Mouse (Mus musculus): Measurements from ENCODE around the gene Cd207. TPM values are rescaled to one million over a fixed set of nuclear protein-coding genes. Genes with fewer than 3 reads are reported as not detected.
"Not testable (repeated sequence)": the region's sequence is repeated elsewhere in the genome, so short reads cannot be mapped to it uniquely, and the experiment has no call there.

Gene Cd207
- polyA plus RNA-seq, 1 experiment from 2014 or later, result not detected

DNA sequence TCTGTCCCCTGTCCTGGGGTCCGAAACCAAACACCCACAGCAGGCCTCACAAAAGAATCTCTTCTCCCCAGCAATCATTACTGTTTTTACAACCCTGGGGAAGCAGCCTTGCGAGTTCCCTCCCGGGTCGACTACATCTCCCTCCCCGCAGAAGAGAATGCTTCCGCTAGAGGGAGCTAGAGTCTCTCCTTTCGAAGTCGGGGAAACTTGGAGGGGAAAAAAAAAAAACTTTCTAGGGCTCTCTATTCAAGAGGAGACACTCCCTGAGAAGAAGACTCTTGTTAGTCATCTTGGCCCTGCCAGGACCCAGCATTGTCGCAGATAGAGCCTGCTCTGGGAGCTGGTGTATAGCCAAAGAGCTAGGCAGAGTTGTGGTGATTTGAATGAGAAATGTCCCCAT lies 16.2 kb upstream of the Cd207 start:
- Histone ChIP-seq H3K4me3 (replicated peaks) (no peak overlapping the region), H3K9ac (replicated peaks) (no peak overlapping the region), H3K4me2 (no peak overlapping the region), H3K27ac (replicated peaks) (no peak overlapping the region), H3K36me3 (no peaks in the 10 kb centered on the region), H3K4me1 (peaks cover 8% of the 10 kb centered on the region), H3K9me3 (replicated peaks) (no peaks in the 10 kb centered on the region), H3K27me3 (replicated peaks) (peaks cover 96% of the 10 kb centered on the region)
- under 1% methylated on average over 9 of the region's 9 CpGs for WGBS
- no peak for ATAC-seq (ENCODE audit: low FRiP score)

DNA sequence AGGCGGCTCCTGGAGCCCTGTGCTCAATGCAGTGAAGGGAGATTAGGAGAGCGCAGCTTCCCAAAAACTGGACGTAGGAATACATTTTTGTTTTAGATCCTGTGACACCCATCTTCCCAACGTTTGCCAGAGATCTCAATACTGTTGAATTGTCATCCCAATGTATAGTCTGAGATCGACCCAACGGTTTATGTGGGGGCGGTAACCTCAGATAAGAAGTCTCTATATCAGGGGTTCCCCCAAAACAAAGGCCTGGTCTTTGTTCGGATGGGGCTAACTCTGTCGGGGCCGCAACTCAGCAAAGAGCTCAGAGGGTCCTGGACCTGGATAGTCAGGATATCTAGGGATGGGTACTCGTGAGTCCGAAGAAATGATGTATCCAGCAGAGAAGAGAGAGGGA lies 15.3 kb upstream of the Cd207 start:
- no peak overlapping the region for H3K4me2 ChIP-seq
- WGBS, result 2% methylated on average over 12 of the region's 12 CpGs
- peaks cover 92% of the 10 kb centered on the region for H3K27me3 ChIP-seq (replicated peaks)
- H3K27ac ChIP-seq (replicated peaks), result no peak overlapping the region
- H3K9me3 ChIP-seq (replicated peaks), result no peaks in the 10 kb centered on the region
- no peak overlapping the region for H3K4me3 ChIP-seq (replicated peaks)
- ATAC-seq (ENCODE audit: low FRiP score), result no peak
- H3K9ac ChIP-seq (replicated peaks), result no peak overlapping the region
- peaks cover 8% of the 10 kb centered on the region for H3K4me1 ChIP-seq
- H3K36me3 ChIP-seq, result no peaks in the 10 kb centered on the region

DNA sequence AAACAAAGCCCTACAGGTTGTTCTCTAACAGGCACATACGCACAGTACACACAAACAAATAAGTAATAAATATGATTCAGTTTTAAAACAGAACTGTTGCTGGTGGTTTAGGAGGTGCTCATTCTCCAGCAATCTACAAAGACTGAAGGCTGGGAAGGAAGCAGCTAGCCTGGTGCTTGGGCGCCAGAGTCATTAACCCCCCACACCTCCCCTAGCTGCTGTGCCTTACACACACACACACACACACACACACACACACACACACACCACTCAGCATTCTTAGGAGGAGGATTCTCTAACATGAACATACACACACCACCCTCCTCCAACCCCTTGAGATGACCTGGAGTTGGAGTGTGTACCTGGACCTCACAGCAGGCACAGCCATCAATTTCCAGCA lies 13.3 kb upstream of the Cd207 start:
- 66% methylated on average over 2 of the region's 2 CpGs for WGBS
- no peak overlapping the region for H3K4me3 ChIP-seq (replicated peaks)
- no peaks in the 10 kb centered on the region for H3K36me3 ChIP-seq
- no peak for ATAC-seq (ENCODE audit: low FRiP score)
- H3K4me2 ChIP-seq, result no peak overlapping the region
- H3K27ac ChIP-seq (replicated peaks), result no peak overlapping the region
- H3K27me3 ChIP-seq (replicated peaks), result peaks cover 85% of the 10 kb centered on the region
- H3K9ac ChIP-seq (replicated peaks), result no peak overlapping the region
- H3K9me3 ChIP-seq (replicated peaks), result no peaks in the 10 kb centered on the region
- peaks cover 8% of the 10 kb centered on the region for H3K4me1 ChIP-seq

DNA sequence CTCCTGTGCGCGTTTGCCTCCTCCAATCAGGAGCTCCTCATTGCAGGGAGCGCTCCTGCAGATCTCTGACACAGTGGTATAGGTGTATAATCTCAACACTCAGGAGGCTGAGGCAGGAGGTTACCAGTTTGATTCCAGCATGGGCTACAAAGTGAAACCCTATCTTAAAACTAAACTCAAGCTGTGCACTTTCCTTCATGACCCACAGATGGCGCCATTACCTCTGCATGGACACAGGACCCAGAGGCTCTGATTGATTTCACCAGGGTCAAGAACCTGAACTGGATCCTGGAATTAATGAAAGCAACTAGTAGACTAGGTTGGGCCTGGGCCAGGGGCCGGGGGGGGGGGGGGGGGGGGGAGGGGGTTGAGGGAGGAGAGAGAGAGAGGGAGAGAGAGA lies 12.6 kb upstream of the Cd207 start:
- no peak overlapping the region for H3K4me3 ChIP-seq (replicated peaks)
- peaks cover 8% of the 10 kb centered on the region for H3K4me1 ChIP-seq
- H3K27ac ChIP-seq (replicated peaks), result no peak overlapping the region
- no peaks in the 10 kb centered on the region for H3K36me3 ChIP-seq
- H3K4me2 ChIP-seq, result no peak overlapping the region
- ATAC-seq (ENCODE audit: low FRiP score), result no peak
- no peaks in the 10 kb centered on the region for H3K9me3 ChIP-seq (replicated peaks)
- 20% methylated on average over 4 of the region's 5 CpGs for WGBS
- peaks cover 84% of the 10 kb centered on the region for H3K27me3 ChIP-seq (replicated peaks)
- no peak overlapping the region for H3K9ac ChIP-seq (replicated peaks)

DNA sequence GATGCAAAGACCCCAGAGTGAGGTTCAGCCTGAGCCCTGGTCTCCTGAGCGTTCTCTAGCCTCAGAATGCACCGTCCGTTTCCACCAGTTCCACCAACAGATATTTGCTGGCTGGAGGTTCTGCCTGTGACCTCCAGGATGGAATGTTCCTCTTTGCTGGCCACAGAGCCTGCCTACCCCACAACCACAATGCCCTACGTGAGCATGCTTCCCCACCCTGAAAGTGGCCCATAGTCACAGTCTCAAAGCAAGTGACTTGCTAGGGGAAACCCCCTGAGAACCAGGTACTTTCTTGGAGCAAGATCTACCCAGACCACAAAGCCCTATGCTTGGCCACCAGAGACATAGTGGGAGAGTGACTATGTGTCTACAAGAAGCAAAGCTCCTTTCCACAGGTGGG lies 11.7 kb upstream of the Cd207 start:
- ATAC-seq (ENCODE audit: low FRiP score), result no peak
- peaks cover 75% of the 10 kb centered on the region for H3K27me3 ChIP-seq (replicated peaks)
- no peak overlapping the region for H3K9ac ChIP-seq (replicated peaks)
- H3K9me3 ChIP-seq (replicated peaks), result no peaks in the 10 kb centered on the region
- H3K36me3 ChIP-seq, result no peaks in the 10 kb centered on the region
- H3K4me3 ChIP-seq (replicated peaks), result no peak overlapping the region
- H3K27ac ChIP-seq (replicated peaks), result no peak overlapping the region
- WGBS, result 82% methylated on average over 4 of the region's 4 CpGs
- H3K4me2 ChIP-seq, result no peak overlapping the region
- peaks cover 8% of the 10 kb centered on the region for H3K4me1 ChIP-seq

DNA sequence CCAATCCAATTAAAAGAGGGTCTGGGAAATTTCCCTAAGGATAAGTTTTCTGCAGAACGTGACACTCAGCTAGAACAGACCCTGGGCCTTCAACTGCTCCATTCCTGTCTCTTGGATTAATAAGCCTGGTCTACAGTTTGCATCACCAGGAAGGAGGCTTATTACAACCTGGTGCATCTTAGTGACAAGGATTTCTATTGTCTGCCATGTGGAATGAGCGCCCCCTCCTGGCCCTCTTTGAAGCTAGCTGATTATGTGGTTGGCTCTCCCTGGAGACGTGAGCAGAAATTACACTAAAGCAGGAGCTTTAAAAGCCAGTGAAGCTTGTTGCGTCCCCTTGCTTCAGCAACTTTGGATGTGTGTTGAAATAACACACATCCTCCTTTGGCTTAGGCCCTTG lies 4.3 kb downstream of the Cd207 start:
- no peaks in the 10 kb centered on the region; the same call in 1 of the 2 replicates for H3K4me1 ChIP-seq
- no peaks in the 10 kb centered on the region for H3K36me3 ChIP-seq
- no peak for ATAC-seq (ENCODE audit: low FRiP score)
- no peak overlapping the region for H3K4me3 ChIP-seq (replicated peaks)
- no peak overlapping the region for H3K27ac ChIP-seq (replicated peaks)
- no peak overlapping the region for H3K9ac ChIP-seq (replicated peaks)
- WGBS, result 6% methylated on average over 4 of the region's 4 CpGs
- H3K4me2 ChIP-seq, result no peak overlapping the region
- peaks cover 14% of the 10 kb centered on the region for H3K27me3 ChIP-seq (replicated peaks)
- H3K9me3 ChIP-seq (replicated peaks), result no peaks in the 10 kb centered on the region

DNA sequence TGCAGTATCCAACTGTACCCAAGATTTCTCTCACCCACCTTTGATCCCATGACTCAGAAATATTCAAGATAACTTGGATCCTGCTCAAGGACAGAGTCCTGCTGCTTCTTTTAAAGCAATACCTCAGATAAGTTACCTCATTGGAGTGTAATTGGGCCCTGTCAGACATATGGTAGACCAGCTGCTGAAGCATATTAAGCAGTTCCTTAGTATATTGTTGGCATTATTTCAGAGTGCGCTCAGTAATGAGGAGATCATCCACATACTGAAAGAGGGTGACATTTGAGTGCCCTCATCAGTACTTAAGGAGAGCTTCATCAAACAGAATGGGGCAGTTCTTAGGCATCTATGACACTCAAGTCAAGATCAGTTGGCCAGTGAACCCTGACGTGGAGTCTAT lies 12.6 kb downstream of the Cd207 start:
- H3K4me2 ChIP-seq, result no peak overlapping the region
- H3K27me3 ChIP-seq (replicated peaks), result no peaks in the 10 kb centered on the region
- H3K9me3 ChIP-seq (replicated peaks), result no peaks in the 10 kb centered on the region
- no peak overlapping the region for H3K4me3 ChIP-seq (replicated peaks)
- H3K36me3 ChIP-seq, result no peaks in the 10 kb centered on the region
- H3K4me1 ChIP-seq, result no peaks in the 10 kb centered on the region
- WGBS, result 89% methylated on average over 2 of the region's 2 CpGs
- no peak for ATAC-seq (ENCODE audit: low FRiP score)
- no peak overlapping the region for H3K27ac ChIP-seq (replicated peaks)
- no peak overlapping the region for H3K9ac ChIP-seq (replicated peaks)

DNA sequence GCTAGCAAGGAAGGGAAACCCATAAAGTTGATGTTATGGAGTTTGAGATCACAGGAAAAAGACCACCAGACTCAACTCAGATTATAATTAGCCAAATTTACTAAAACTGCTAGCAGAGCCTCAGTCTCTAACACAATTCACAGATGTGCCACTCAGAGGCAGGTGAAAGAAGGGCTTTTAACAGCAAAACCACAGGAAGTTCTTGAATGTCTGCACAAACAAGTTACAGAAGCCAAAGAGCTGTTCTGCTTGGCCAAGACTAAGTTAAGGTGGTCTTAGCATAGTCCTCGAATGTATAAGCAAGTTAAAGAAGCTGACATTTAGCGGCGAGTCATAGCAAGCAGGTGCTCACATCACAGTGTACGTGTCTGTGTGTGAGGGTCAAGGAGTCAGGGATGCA lies 16.8 kb downstream of the Cd207 start:
- ATAC-seq (ENCODE audit: low FRiP score), result no peak
- no peaks in the 10 kb centered on the region for H3K27me3 ChIP-seq (replicated peaks)
- H3K4me1 ChIP-seq, result no peaks in the 10 kb centered on the region
- H3K9ac ChIP-seq (replicated peaks), result no peak overlapping the region
- WGBS, result 77% methylated on average over 4 of the region's 4 CpGs
- no peak overlapping the region for H3K4me2 ChIP-seq
- no peaks in the 10 kb centered on the region for H3K9me3 ChIP-seq (replicated peaks)
- H3K36me3 ChIP-seq, result no peaks in the 10 kb centered on the region
- no peak overlapping the region for H3K27ac ChIP-seq (replicated peaks)
- no peak overlapping the region for H3K4me3 ChIP-seq (replicated peaks)

DNA sequence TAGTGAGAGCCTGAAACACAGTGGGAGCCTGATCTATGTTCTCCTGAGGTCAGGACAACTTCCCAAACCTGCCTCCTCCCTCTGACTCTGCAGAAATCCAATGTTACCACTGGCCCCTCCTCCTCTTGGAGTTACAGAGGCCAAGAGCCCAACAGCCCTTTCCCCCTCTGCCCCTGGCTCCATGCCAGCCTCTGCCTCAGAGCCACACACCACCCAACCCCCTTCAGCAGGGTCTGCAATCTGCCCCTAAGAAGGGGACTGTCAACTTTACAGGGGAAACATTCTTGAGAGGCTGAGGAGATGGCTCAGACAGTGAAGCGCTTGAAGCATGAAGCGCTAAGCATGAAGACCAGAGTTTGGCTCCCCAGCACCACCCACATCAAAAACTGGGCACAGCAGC lies 21.6 kb downstream of the Cd207 start, which contains the start of gene Clec4f:
TSS of gene Clec4f (minus strand) at position 101 of the 400 bp plus-strand sequence.
- 97% methylated on average over 2 of the region's 2 CpGs for WGBS
- no peak within 1 kb of the TSS for H3K9ac ChIP-seq (replicated peaks)
- H3K27ac ChIP-seq (replicated peaks), result no peak within 1 kb of the TSS
- no peak within 1 kb of the TSS for H3K4me2 ChIP-seq
- ATAC-seq (ENCODE audit: low FRiP score), result no peak
- H3K36me3 ChIP-seq, result no peaks in the 10 kb centered on the region
- no peak within 1 kb of the TSS for H3K4me3 ChIP-seq (replicated peaks)
- no peaks in the 10 kb centered on the region for H3K4me1 ChIP-seq
- H3K27me3 ChIP-seq (replicated peaks), result no peaks in the 10 kb centered on the region
- no peaks in the 10 kb centered on the region for H3K9me3 ChIP-seq (replicated peaks)

DNA sequence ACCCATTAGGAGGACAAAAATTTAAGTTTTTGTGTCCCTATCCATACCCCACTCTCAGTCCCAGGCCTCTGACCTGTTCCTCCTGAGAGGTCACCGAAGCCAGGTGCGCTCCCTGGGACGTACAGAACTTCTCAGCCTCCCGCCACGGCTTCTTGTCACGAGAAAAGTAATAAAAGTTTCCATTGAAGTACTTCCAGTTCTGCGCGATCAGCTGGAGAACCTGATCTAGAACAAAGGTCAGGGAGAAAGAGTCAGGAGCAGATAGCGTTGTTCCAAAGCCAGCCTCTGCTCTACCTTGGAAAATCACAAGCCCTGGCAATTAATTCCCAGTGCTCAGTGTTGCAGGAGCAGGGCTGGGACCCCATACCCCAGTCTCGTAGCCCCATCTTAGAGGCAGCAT lies 30.9 kb downstream of the Cd207 start:
- H3K9ac ChIP-seq (replicated peaks), result no peak overlapping the region
- no peaks in the 10 kb centered on the region for H3K27me3 ChIP-seq (replicated peaks)
- H3K4me1 ChIP-seq, result no peaks in the 10 kb centered on the region
- H3K27ac ChIP-seq (replicated peaks), result no peak overlapping the region
- 90% methylated on average over 10 of the region's 10 CpGs for WGBS
- no peak overlapping the region for H3K4me2 ChIP-seq
- H3K9me3 ChIP-seq (replicated peaks), result no peaks in the 10 kb centered on the region
- no peak for ATAC-seq (ENCODE audit: low FRiP score)
- no peak overlapping the region for H3K4me3 ChIP-seq (replicated peaks)
- no peaks in the 10 kb centered on the region for H3K36me3 ChIP-seq

DNA sequence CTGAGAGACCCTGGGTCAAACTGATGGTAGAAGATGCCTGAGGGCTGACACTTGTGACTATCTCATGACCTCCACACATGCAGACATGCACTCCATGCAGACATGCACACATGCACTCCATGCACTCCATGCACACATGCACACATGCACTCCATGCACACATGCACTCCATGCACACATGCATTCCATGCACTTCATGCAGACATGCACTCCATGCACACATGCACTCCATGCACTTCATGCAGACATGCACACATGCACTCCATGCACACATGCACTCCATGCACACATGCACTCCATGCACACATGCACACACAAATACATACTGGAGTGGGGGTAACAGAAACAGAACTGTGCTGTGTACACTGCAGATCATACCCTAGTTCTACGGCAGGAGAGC lies 42.3 kb downstream of the Cd207 start:
- H3K4me2 ChIP-seq, result no peak overlapping the region
- no peaks in the 10 kb centered on the region for H3K36me3 ChIP-seq
- 81% methylated on average over 1 of the region's 1 CpGs for WGBS
- H3K9me3 ChIP-seq (replicated peaks), result no peaks in the 10 kb centered on the region
- H3K4me3 ChIP-seq (replicated peaks), result no peak overlapping the region
- no peak overlapping the region for H3K9ac ChIP-seq (replicated peaks)
- no peaks in the 10 kb centered on the region for H3K27me3 ChIP-seq (replicated peaks)
- no peak for ATAC-seq (ENCODE audit: low FRiP score)
- no peak overlapping the region for H3K27ac ChIP-seq (replicated peaks)
- H3K4me1 ChIP-seq, result no peaks in the 10 kb centered on the region

DNA sequence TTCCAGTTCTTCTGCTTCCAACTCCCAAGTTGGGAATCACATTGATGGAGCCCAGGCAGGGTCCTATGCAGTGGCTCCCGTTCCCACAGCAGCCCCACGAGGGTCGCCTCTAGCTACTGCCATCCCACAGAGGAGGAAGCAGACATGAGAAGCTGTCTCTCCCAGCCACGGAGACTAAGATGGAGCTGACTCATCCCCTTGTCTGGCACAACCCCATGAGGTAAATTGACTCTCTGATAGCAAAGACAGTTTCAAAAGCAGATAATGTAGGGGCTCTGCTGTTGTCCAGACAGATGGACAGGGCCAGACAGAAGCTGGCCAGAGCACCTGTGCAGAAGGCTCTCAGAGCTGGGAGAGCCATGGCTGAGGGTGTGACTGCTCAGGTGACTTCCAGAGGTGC lies 43.0 kb downstream of the Cd207 start:
- H3K27ac ChIP-seq (replicated peaks); H3K4me3 ChIP-seq (replicated peaks); H3K4me2 ChIP-seq; ATAC-seq (ENCODE audit: low FRiP score); H3K9me3 ChIP-seq (replicated peaks); H3K9ac ChIP-seq (replicated peaks); H3K27me3 ChIP-seq (replicated peaks); H3K4me1 ChIP-seq; H3K36me3 ChIP-seq: not testable (repeated sequence)
- 81% methylated on average over 4 of the region's 4 CpGs for WGBS

DNA sequence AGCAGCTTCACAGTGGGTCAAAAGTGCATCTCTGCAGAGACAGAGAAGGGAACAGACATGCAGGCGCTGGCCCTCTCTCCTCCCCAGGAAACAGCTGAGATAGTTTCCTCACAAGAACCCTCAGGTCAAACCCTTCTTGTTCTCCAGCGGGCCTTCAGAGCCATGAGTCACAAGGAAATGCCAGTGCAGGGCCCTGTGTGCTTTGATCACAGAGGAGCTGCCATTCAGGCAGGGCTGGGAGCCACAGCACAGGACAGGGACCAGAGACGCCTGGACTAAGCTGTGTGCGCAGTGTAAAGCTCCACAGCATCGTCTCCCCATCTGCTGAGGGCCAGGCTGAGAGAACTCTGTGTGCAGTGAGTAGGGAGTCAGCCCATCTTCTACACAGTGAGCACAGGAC lies 43.6 kb downstream of the Cd207 start:
- H3K4me1 ChIP-seq; H3K27ac ChIP-seq (replicated peaks); H3K4me3 ChIP-seq (replicated peaks); H3K27me3 ChIP-seq (replicated peaks); H3K9me3 ChIP-seq (replicated peaks); H3K4me2 ChIP-seq; H3K9ac ChIP-seq (replicated peaks); ATAC-seq (ENCODE audit: low FRiP score); H3K36me3 ChIP-seq: not testable (repeated sequence)
- WGBS, result 71% methylated on average over 5 of the region's 5 CpGs

Measured in neural tube, embryonic 15.5 days (tissue).